Mouse (Mus musculus): ENCODE measurements at regions not wholly inside any gene's neighbourhood (a gene's known extent, or its start where the extent isn't known, plus 50 kb on each side); places are given as distances from the start of the nearest gene placed in this dataset.
A peak's percentile ranks its signal among the peaks of the same experiment; 100 is the strongest.

DNA sequence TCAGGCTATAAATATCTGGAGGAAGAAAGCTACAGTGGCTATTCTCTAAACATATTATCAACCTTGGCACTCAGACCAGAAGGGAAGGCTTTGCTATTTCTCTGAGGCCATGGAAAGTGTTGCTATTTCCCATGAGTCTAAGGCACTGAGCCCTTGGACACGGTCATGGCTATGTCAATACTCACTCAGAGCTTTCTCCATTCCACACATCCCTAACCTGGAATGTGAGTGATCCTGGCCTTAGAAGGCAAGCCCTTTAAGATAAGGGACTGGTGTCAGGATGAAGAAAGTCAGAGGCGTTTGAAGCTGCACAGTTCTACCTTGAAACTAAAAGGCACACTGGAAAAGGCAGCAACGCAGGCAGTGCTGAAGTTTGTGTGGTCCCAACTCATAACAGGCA lies 478.3 kb downstream of the Rps29 start:
- no peak for DNase-seq (ENCODE audit: low read depth, low spot score)
- Histone ChIP-seq H3K9ac (ENCODE audit: insufficient read depth, low read depth, low read length, poor library complexity, severe bottlenecking) (no peak overlapping the region), H3K4me3 (ENCODE audit: insufficient read depth in 1 of 2, low read depth in 1 of 2, low read length in 2 of 2, poor library complexity in 1 of 2, severe bottlenecking in 1 of 2) (no peak overlapping the region), H3K27ac (ENCODE audit: insufficient read depth, low read depth, low read length, poor library complexity, severe bottlenecking) (no peak overlapping the region), H3K9me3 (ENCODE audit: control insufficient read depth, insufficient read depth, low read depth, low read length) (no peaks in the 10 kb centered on the region), H3K36me3 (ENCODE audit: control insufficient read depth, insufficient read depth, low read length, poor library complexity, severe bottlenecking) (no peaks in the 10 kb centered on the region), H3K4me1 (ENCODE audit: control insufficient read depth in 2 of 2, insufficient read depth in 2 of 2, low read length in 2 of 2, poor library complexity in 1 of 2) (no peaks in the 10 kb centered on the region)
- TF ChIP-seq CHD2 (IDR thresholded peaks at IDR 0.05; ENCODE audit: low read depth, low read length) (no peak), ZNF384 (IDR thresholded peaks at IDR 0.05; ENCODE audit: low read depth, low read length) (no peak), HCFC1 (IDR thresholded peaks at IDR 0.05; ENCODE audit: borderline replicate concordance, insufficient read depth, low read length) (no peak), ZC3H11A (IDR thresholded peaks at IDR 0.05; ENCODE audit: borderline replicate concordance, low read depth, low read length) (no peak), MAFK (IDR thresholded peaks at IDR 0.05; ENCODE audit: insufficient read depth, low read depth, low read length) (no peak)
- in situ Hi-C loops (cut with MboI; ENCODE audit: low sequenced_read_pairs in 2 of 2, unreplicated experiment in 2 of 2), result no loop called here

DNA sequence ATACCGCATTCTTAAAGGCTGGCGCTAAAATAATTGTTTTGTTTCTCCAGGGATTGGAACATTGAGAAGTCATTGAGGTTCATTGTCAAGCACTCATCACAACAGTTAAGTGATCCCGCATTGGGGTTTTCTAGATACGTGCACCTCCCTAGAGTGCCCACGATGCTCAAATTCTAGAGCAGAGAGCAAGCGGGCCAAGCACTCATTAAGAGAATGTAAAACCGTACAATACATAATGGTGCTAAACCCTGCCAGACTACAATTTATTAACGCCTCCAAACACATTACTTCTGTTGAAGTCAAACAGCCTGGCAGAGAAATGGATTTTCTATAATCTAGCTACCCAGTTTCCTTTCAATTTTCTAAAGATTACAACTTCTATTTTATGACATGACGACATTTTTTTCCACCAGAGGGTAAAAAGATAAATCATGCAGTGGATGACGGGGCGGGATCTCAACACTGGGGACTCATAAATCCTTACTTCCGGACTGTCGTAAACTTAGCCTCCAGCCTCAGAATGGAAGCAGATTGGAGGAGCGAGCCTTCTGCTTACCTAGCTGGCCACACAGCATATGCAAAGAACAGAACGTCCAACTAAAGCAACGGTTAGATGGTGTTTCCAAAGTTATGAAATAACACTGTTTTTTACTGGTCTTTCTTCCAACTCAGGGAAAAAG lies 482.8 kb downstream of the Rps29 start:
- H3K27ac ChIP-seq (ENCODE audit: insufficient read depth, low read depth, low read length, poor library complexity, severe bottlenecking), result no peak overlapping the region
- H3K4me3 ChIP-seq (ENCODE audit: insufficient read depth in 1 of 2, low read depth in 1 of 2, low read length in 2 of 2, poor library complexity in 1 of 2, severe bottlenecking in 1 of 2), result no peak overlapping the region
- TF ChIP-seq HCFC1 (IDR thresholded peaks at IDR 0.05; ENCODE audit: borderline replicate concordance, insufficient read depth, low read length) (no peak), ZNF384 (IDR thresholded peaks at IDR 0.05; ENCODE audit: low read depth, low read length) (no peak), CHD2 (IDR thresholded peaks at IDR 0.05; ENCODE audit: low read depth, low read length) (no peak), ZC3H11A (IDR thresholded peaks at IDR 0.05; ENCODE audit: borderline replicate concordance, low read depth, low read length) (no peak), MAFK (IDR thresholded peaks at IDR 0.05; ENCODE audit: insufficient read depth, low read depth, low read length) (no peak)
- no peaks in the 10 kb centered on the region for H3K4me1 ChIP-seq (ENCODE audit: control insufficient read depth in 2 of 2, insufficient read depth in 2 of 2, low read length in 2 of 2, poor library complexity in 1 of 2)
- H3K9me3 ChIP-seq (ENCODE audit: control insufficient read depth, insufficient read depth, low read depth, low read length), result no peaks in the 10 kb centered on the region
- in situ Hi-C loops (cut with MboI; ENCODE audit: low sequenced_read_pairs in 2 of 2, unreplicated experiment in 2 of 2), result no loop called here
- H3K36me3 ChIP-seq (ENCODE audit: control insufficient read depth, insufficient read depth, low read length, poor library complexity, severe bottlenecking), result no peaks in the 10 kb centered on the region
- no peak overlapping the region for H3K9ac ChIP-seq (ENCODE audit: insufficient read depth, low read depth, low read length, poor library complexity, severe bottlenecking)
- DNase-seq (ENCODE audit: low read depth, low spot score), result peak; percentile 7

DNA sequence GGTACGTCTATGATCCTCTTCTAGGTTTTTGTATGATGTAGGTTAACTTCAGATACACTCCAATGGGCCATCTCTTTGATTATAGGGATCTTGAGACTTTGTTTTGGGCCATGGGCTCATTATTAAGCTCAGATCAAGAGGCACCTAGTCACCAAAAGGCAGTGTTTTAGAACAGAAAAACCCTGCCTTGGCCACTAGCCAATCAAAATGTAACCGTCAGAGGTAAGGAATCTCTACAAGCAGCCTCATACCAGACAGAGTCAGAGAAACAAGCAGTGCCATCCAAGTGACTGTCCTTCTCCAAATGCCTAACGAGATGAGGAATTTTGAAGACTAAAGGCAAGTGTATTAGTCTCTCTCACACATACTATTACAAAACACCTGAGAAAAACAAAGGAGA lies 487.0 kb downstream of the Rps29 start:
- no peaks in the 10 kb centered on the region for H3K36me3 ChIP-seq (ENCODE audit: control insufficient read depth, insufficient read depth, low read length, poor library complexity, severe bottlenecking)
- H3K27ac ChIP-seq (ENCODE audit: insufficient read depth, low read depth, low read length, poor library complexity, severe bottlenecking), result no peak overlapping the region
- DNase-seq (ENCODE audit: low read depth, low spot score), result no peak
- in situ Hi-C loops (cut with MboI; ENCODE audit: low sequenced_read_pairs in 2 of 2, unreplicated experiment in 2 of 2), result no loop called here
- H3K4me3 ChIP-seq (ENCODE audit: insufficient read depth in 1 of 2, low read depth in 1 of 2, low read length in 2 of 2, poor library complexity in 1 of 2, severe bottlenecking in 1 of 2), result no peak overlapping the region
- no peak for TF ChIP-seq HCFC1 (IDR thresholded peaks at IDR 0.05; ENCODE audit: borderline replicate concordance, insufficient read depth, low read length)
- TF ChIP-seq ZNF384 (IDR thresholded peaks at IDR 0.05; ENCODE audit: low read depth, low read length), result no peak
- TF ChIP-seq ZC3H11A (IDR thresholded peaks at IDR 0.05; ENCODE audit: borderline replicate concordance, low read depth, low read length), result no peak
- TF ChIP-seq CHD2 (IDR thresholded peaks at IDR 0.05; ENCODE audit: low read depth, low read length), result no peak
- TF ChIP-seq MAFK (IDR thresholded peaks at IDR 0.05; ENCODE audit: insufficient read depth, low read depth, low read length), result no peak
- H3K9ac ChIP-seq (ENCODE audit: insufficient read depth, low read depth, low read length, poor library complexity, severe bottlenecking), result no peak overlapping the region
- H3K9me3 ChIP-seq (ENCODE audit: control insufficient read depth, insufficient read depth, low read depth, low read length), result no peaks in the 10 kb centered on the region
- no peaks in the 10 kb centered on the region for H3K4me1 ChIP-seq (ENCODE audit: control insufficient read depth in 2 of 2, insufficient read depth in 2 of 2, low read length in 2 of 2, poor library complexity in 1 of 2)

- in situ Hi-C loops (cut with MboI; ENCODE audit: low sequenced_read_pairs in 2 of 2, unreplicated experiment in 2 of 2), result no loop called here
Measured at GRCm38 (mm10) chr12:68645901-68646585, 512.9 kb downstream of the Rps29 start.

More at GRCm38 (mm10) chr12:68645901-68646585, 512.9 kb downstream of the Rps29 start:
- H3K9ac ChIP-seq (ENCODE audit: insufficient read depth, low read depth, low read length, poor library complexity, severe bottlenecking), result no peak overlapping the region
- no peaks in the 10 kb centered on the region for H3K9me3 ChIP-seq (ENCODE audit: control insufficient read depth, insufficient read depth, low read depth, low read length)
- no peak overlapping the region for H3K4me3 ChIP-seq (ENCODE audit: insufficient read depth in 1 of 2, low read depth in 1 of 2, low read length in 2 of 2, poor library complexity in 1 of 2, severe bottlenecking in 1 of 2)
- no peak for DNase-seq (ENCODE audit: low read depth, low spot score)
- H3K4me1 ChIP-seq (ENCODE audit: control insufficient read depth in 2 of 2, insufficient read depth in 2 of 2, low read length in 2 of 2, poor library complexity in 1 of 2), result no peaks in the 10 kb centered on the region
- H3K36me3 ChIP-seq (ENCODE audit: control insufficient read depth, insufficient read depth, low read length, poor library complexity, severe bottlenecking), result no peaks in the 10 kb centered on the region
- no peak for TF ChIP-seq MAFK (IDR thresholded peaks at IDR 0.05; ENCODE audit: insufficient read depth, low read depth, low read length)
- TF ChIP-seq CHD2 (IDR thresholded peaks at IDR 0.05; ENCODE audit: low read depth, low read length), result no peak
- TF ChIP-seq ZNF384 (IDR thresholded peaks at IDR 0.05; ENCODE audit: low read depth, low read length), result no peak
- TF ChIP-seq ZC3H11A (IDR thresholded peaks at IDR 0.05; ENCODE audit: borderline replicate concordance, low read depth, low read length), result no peak
- no peak for TF ChIP-seq HCFC1 (IDR thresholded peaks at IDR 0.05; ENCODE audit: borderline replicate concordance, insufficient read depth, low read length)
- no peak overlapping the region for H3K27ac ChIP-seq (ENCODE audit: insufficient read depth, low read depth, low read length, poor library complexity, severe bottlenecking)
